Mouse (Mus musculus) bone marrow, adult 2 months (tissue): ENCODE results near the gene Arid4a. TPM values are rescaled to one million over a fixed set of nuclear protein-coding genes. Genes with fewer than 3 reads are reported as not detected.

Source experiments
- H3K27ac ChIP-seq: fragments of 200-500 bp; 2 replicates; pipeline ENCODE4 v1.5.1; 2012; ENCODE audit warnings: low read depth, mild to moderate bottlenecking, control low read depth, inconsistent platforms, low read length; ENCODE audit not compliant: control insufficient read depth, poor library complexity, insufficient read depth
- H3K4me1 ChIP-seq: fragments of 200-500 bp; 2 replicates; pipeline ENCODE4 v1.6.1; 2011; ENCODE audit warnings: low read length; ENCODE audit not compliant: control insufficient read depth, insufficient read depth
- H3K4me3 ChIP-seq: fragments of 200-500 bp; replicated peaks from 2 replicates; pipeline ENCODE3; 2011; ENCODE audit warnings: mild to moderate bottlenecking, low read depth, low read length, control low read depth; ENCODE audit not compliant: control insufficient read depth
- CTCF ChIP-seq: fragments of 200-500 bp; IDR thresholded peaks from 2 replicates; pipeline ENCODE4 v1.5.1; 2011; ENCODE audit warnings: low read length, control low read depth; ENCODE audit not compliant: control insufficient read depth, insufficient read depth
- POLR2A ChIP-seq: fragments of 200-500 bp; IDR thresholded peaks from 2 replicates; pipeline ENCODE4 v1.6.1; 2011; ENCODE audit warnings: low read depth, mild to moderate bottlenecking, control low read depth, low read length, borderline replicate concordance; ENCODE audit not compliant: control insufficient read depth
- WGBS: fragments of 180-500 bp; shearing (Covaris S2); methylation state at CpG from one replicate; pipeline ENCODE4 v1.1.7; 2018; 5-methylcytosine and 5-hydroxymethylcytosine counted together
- polyA plus RNA-seq: library from polyadenylated mRNA; stranded (reverse); fragments of >200 nt; gene quantifications from 2 replicates; pipeline ENCODE4 v1.2.4, GENCODE M21; 2011; ENCODE audit warnings: low replicate concordance; ENCODE audit not compliant: missing spikeins, insufficient read depth, insufficient read length

Arid4a gene
- polyA plus RNA-seq = 36.2 and 58.7 TPM in 2 replicates

DNA sequence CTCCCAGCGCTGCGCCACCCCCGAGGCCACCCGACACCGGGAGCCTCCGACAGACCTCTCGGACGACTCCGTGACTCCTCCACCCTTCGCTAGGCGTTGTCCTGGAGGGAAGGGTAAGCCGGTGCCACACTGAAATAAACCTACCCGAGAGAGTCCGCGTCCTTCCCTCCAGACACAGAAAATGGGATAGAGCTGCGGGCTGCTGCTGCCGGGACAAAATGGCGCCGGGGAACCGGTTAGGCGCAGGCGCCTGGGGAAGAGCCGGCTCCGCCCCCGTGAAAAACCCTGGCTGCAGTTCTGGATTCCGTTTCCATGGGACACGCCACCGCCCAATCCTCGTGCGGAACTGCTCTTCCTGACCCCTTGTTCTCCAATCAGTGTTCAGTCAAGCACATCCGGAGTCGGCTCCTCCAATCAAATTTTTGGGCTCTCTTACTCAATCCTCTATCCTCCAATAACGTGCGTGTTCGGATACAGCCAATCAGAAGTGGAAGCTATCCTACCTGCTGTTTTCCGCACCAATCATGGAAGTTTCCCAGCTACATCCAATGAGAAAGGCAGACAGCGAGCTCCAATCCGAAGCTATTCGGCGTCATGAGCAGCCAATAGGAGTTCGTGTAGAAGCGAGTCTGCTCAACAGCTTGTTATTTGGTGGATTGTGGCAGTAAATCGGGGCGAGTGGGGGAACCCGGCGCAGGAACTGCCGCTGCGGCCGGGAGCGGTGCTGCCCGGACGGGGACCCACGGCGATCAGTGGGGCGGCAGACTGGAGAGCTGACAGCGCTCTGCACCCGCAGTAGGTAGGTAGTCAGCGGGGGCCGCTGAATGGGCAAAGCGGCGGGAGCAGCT lies at the start of gene Arid4a:
Gene Arid4a (plus strand): TSS at position 628 of the 848 bp plus-strand sequence.
- under 1% methylated on average over 61 of the region's 61 CpGs for WGBS
- Histone ChIP-seq H3K27ac (peak within 1 kb of the TSS; percentile 99), H3K4me3 (peak within 1 kb of the TSS; percentile 92), H3K4me1 (no peaks in the 10 kb centered on the region; the same call in 1 of the 2 replicates)
- TF ChIP-seq CTCF = no peak
- TF ChIP-seq POLR2A = peak; percentile 98

DNA sequence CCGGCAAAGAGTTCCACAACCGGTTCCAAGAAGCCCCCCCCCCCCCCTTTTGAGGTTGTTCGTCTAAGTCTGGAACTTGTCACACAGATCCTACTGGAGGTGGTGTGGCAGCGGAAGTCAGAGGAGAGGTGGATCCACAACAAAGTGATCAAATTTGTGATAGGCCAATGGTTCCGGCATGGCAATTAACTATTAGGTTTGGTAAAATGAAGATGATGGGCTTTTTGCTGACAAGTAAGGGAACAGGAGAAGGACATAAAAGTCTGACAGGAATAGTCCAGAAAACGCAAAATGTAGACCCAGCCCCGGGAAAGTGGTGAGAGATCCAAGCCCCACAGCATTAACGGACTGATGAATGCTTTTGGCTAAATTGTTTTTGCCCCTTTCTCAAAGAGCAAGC lies 48.2 kb upstream of the Arid4a start:
- TF ChIP-seq CTCF (no peak), POLR2A (no peak)
- Histone ChIP-seq H3K27ac (peak overlapping the region; percentile 96), H3K4me1 (no peaks in the 10 kb centered on the region), H3K4me3 (peak overlapping the region; percentile 86)
- WGBS = 38% methylated on average over 8 of the region's 8 CpGs

DNA sequence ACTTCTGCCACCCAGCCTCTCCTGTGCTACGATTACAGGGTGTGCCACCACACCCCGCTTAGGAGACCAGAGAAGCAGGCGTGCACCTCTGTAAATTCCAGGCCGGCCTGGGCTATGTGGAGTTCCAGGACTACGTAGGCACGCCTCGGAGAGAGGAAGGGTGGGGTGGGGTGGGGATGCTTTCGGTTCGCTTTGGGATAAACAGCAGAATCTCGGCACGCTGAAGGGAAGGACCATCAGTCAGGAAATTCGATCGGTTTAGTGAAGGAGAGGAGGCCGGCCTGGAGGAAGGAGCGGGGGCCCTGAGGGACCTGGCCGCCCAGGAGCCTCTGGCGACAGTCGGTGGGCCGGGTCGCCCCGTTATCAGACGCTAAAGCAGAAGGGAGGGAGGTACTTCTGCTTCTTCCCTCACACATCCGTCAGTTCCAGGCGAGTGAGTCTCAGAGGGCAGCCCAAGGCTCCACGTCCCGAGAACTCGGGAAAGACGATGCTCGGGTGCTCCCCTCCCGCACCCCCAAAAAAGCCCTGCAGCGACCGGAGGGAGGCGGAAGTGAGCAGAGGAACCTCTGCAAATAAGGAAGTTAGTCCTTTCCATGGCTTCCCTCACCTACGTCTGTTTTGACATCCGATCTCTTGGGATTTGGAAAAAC lies 47.5 kb upstream of the Arid4a start:
- peak overlapping the region; percentile 96 for H3K27ac ChIP-seq
- H3K4me1 ChIP-seq = no peaks in the 10 kb centered on the region
- H3K4me3 ChIP-seq = peak overlapping the region; percentile 86
- WGBS = under 1% methylated on average over 35 of the region's 35 CpGs
- TF ChIP-seq CTCF (peak; percentile 62), POLR2A (peak; percentile 69)

DNA sequence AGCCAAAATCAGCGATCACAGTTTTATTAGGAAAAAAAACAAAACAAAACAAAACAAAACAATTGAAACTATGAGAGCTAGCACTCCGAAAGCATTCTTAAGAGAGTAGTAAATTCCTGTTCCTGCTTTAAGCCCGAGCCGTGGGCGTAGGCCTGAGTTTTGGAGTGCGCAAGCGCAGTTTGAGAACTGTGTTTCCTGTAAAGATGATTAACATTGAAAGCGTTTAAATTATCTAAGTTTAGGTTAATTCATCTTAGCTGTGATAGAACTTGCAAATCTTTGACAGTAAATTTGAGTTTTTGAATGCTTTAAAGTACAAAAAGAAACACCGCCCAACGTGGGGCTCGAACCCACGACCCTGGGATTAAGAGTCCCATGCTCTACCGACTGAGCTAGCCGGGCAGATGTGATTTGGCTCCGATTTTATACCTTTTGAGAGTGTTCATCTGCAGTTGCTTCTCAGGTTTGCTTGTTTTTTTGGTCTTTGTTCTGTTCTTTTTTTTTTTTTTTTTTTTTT lies 46.9 kb upstream of the Arid4a start:
- WGBS = under 1% methylated on average over 15 of the region's 15 CpGs
- H3K27ac ChIP-seq = peak overlapping the region; percentile 96
- peaks cover 1% of the 10 kb centered on the region; the same call in 1 of the 2 replicates for H3K4me1 ChIP-seq
- TF ChIP-seq POLR2A = no peak
- TF ChIP-seq CTCF = no peak
- H3K4me3 ChIP-seq = peak overlapping the region; percentile 86

DNA sequence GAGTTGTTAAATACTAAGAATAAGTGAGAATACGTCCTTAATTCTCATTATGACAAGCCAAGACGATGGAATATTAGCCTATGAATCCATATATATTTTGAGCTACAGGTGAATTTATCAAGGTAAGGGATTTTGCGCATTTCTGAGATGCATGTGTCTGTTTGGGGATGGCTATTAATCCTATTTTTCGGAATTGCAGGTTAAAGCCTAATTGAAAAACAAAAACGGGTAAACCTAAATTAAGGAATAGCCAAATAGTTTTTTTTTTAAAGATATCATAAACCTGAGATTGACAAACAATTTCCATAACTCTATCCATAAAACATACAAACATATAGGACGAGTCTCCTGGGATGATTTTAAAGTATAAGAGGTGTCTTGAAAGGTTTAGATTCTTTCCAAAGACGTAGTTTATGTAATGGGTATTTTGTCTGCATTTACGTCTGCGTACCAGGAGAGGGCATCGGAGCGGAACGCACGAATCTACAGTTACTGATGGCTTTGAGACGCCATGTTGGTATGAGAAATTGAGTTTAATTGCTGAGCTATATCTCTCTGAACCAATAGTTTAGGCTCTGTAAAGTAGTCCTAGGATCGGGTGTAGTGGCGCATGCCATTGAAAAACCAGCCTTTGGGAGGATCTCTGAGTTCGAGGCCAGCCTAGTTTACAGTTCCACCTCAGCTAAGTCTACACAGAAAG lies 46.2 kb upstream of the Arid4a start:
- peak; percentile 76 for TF ChIP-seq CTCF
- TF ChIP-seq POLR2A = no peak
- no peak overlapping the region for H3K27ac ChIP-seq
- 4% methylated on average over 17 of the region's 17 CpGs for WGBS

DNA sequence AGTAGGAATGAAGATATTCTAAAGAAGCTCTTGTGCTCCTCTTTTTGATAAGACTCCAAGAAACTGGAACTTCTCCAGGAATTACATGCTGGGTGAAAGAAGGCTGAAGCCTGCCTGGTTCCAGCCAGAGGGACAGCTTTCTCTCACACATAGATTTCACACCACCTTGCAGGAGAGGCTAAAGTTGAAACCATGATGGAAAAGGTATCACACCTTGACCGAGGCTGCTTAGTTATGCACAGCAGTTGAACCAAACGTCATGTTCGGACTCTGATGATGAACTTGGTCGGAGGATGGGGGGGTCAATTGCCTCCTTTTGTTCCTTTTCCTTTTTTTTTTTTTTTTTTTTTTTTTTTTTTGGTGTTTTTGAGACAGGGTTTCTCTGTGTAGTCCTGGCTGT lies 42.0 kb upstream of the Arid4a start:
- H3K4me3 ChIP-seq = peak overlapping the region; percentile 48
- no peak overlapping the region for H3K27ac ChIP-seq
- H3K4me1 ChIP-seq = peaks cover 2% of the 10 kb centered on the region; the same call in 1 of the 2 replicates
- 70% methylated on average over 4 of the region's 4 CpGs for WGBS
- no peak for TF ChIP-seq POLR2A
- TF ChIP-seq CTCF = no peak

More for the DNA sequence above, 46.2 kb upstream of the Arid4a start:
- Histone ChIP-seq H3K4me1 (peaks cover 2% of the 10 kb centered on the region; the same call in 1 of the 2 replicates), H3K4me3 (peak overlapping the region; percentile 29)

DNA sequence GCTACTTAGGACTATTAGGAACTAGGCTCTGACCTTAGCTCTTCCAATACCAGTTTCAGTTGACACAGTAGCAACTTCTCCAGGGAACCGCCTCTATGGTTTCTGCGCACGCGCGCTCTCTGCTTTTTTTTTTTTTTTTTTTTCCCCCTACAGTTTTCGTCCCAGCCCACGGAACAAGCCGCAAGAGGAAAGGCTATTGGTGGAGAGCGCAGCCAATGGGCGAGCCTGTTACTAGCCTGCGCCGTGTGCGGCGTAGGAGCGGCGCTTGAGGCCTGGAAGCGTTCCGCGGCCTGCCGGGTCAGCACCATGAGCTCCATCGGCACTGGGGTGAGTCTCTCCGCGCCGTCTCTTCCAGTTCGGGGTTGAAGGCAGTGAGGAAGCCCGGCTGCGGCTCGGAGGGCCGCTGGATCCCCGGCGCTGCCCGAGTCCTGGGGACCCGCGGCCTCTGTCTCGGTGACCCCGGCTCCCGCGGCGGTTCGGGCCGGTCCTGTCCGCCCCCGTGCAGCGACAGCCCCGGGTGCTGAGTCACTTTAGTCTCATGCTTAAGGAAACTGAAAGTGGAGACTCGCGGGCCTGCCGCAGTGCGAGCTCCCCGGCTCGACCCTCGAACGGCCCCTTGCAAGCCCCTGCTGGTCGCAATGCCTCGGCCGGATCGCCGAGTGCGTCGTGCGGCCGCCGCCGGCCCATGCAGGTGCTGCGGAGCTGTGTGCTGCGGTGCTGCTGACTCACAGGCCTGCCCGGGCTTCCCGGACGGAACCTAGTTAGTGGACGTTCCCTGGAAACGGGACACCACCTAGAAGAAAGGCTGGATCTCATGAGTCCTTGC lies 41.1 kb upstream of the Arid4a start, which contains the start of gene Psma3:
Gene Psma3 (plus strand): TSS at position 181 of the 826 bp plus-strand sequence.
- Histone ChIP-seq H3K4me3 (peak within 1 kb of the TSS; percentile 99), H3K27ac (peak within 1 kb of the TSS; percentile 97), H3K4me1 (peaks cover 2% of the 10 kb centered on the region; the same call in 1 of the 2 replicates)
- TF ChIP-seq POLR2A (peak; percentile 80; the same call in 1 of the 2 replicates), CTCF (no peak)
- under 1% methylated on average over 71 of the region's 71 CpGs for WGBS
